ENCODE assay signal across 7 mouse cellular contexts in the genomic region with DNA sequence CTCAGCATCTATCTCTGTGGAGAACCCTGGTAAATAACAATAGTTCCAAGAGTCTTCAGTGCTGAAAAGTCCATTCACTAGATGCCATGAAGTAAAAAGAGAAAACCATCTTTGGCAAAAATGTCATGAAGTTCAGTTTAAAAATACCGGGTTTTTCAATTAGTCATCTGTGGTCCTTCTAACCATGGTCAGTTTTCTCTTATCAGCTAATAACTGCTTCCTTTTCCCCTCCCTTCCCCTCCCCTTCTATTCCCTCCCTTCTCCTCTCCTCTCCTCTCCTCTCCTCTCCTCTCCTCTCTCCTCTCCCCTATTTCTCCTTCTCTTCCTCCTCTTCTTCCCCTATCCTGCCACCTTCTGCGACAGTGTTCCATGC.
"Had no signal": no experiment of that assay in that cellular context is flagged by ENCODE, and none has a peak within 500 bp of the region (broad histone marks: within the 10 kb centered on the region; RNA-seq: fewer than 3 reads in every experiment).

No protein-coding gene starts in this region.

- H3K9ac ChIP-seq: lung, embryonic 14.5 days; midbrain, embryonic 12.5 days; neural tube, embryonic 13.5 days; stomach, embryonic 15.5 days had no signal

- H3K4me3 ChIP-seq: midbrain, embryonic 10.5 days; midbrain, embryonic 12.5 days; myocyte; neural tube, embryonic 13.5 days; stomach, embryonic 15.5 days had no signal

- H3K4me1 ChIP-seq: midbrain, embryonic 10.5 days; stomach, embryonic 15.5 days had no signal

- H3K4me2 ChIP-seq: lung, embryonic 14.5 days; midbrain, embryonic 12.5 days; neural tube, embryonic 13.5 days; stomach, embryonic 15.5 days had no signal

- H3K27me3 ChIP-seq: neural tube, embryonic 13.5 days; stomach, embryonic 15.5 days had no signal

- H3K36me3 ChIP-seq: midbrain, embryonic 10.5 days; midbrain, embryonic 12.5 days; neural tube, embryonic 13.5 days; stomach, embryonic 15.5 days had no signal

- H3K27ac ChIP-seq: midbrain, embryonic 12.5 days; neural tube, embryonic 13.5 days; stomach, embryonic 15.5 days; stomach, postnatal 0 days had no signal

- H3K9me3 ChIP-seq: midbrain, embryonic 10.5 days; midbrain, embryonic 12.5 days; neural tube, embryonic 13.5 days; stomach, embryonic 15.5 days had no signal
